Mouse (Mus musculus): ENCODE data around the gene Wasf3. TPM values are rescaled to one million over a fixed set of nuclear protein-coding genes. Genes with fewer than 3 reads are reported as not detected.

Wasf3 gene
- polyA plus RNA-seq, 1 experiment = not detected

DNA sequence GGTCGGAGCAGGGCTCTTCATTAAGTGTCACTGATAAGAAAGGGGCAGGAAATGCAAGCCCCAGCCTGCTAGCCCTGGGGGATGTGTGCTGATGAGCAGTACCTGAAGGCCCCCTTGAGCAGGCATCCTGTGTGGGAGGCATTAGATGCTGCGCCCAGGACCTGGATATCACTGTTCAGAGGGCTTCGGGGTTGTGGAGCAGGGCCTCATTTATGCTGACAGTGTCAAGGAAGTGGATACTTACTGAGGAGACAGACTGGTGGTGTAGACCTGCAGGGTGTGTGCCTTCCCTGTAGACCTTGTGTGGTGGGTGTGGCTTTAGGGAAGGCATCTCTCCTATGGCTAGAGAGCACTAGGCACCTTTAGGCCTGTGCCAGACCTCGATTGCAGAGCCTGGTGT, 29.8 kb downstream of the Wasf3 start:
- Histone ChIP-seq H3K4me1 (ENCODE audit: control insufficient read depth, insufficient read depth, low read length) (no peaks in the 10 kb centered on the region), H3K4me3 (ENCODE audit: insufficient read depth, low read length) (no peak overlapping the region), H3K27ac (ENCODE audit: insufficient read depth, low read depth, low read length) (no peak overlapping the region)
- TF ChIP-seq POLR2A (IDR thresholded peaks at IDR 0.05; ENCODE audit: borderline replicate concordance, low read depth, low read length) (no peak), CTCF (IDR thresholded peaks at IDR 0.05; ENCODE audit: low read depth, low read length) (no peak)

GRCm38 (mm10) chr5:146415218-146415617, 30.4 kb downstream of the Wasf3 start:
- H3K4me1 ChIP-seq (ENCODE audit: control insufficient read depth, insufficient read depth, low read length) = no peaks in the 10 kb centered on the region
- no peak overlapping the region for H3K4me3 ChIP-seq (ENCODE audit: insufficient read depth, low read length)
- no peak overlapping the region for H3K27ac ChIP-seq (ENCODE audit: insufficient read depth, low read depth, low read length)
- no peak for TF ChIP-seq CTCF (IDR thresholded peaks at IDR 0.05; ENCODE audit: low read depth, low read length)
- TF ChIP-seq POLR2A (IDR thresholded peaks at IDR 0.05; ENCODE audit: borderline replicate concordance, low read depth, low read length) = no peak

GRCm38 (mm10) chr5:146416331-146417110, 31.7 kb downstream of the Wasf3 start:
- no peak for TF ChIP-seq POLR2A (IDR thresholded peaks at IDR 0.05; ENCODE audit: borderline replicate concordance, low read depth, low read length)
- TF ChIP-seq CTCF (IDR thresholded peaks at IDR 0.05; ENCODE audit: low read depth, low read length) = no peak
- H3K4me3 ChIP-seq (ENCODE audit: insufficient read depth, low read length) = no peak overlapping the region
- H3K4me1 ChIP-seq (ENCODE audit: control insufficient read depth, insufficient read depth, low read length) = no peaks in the 10 kb centered on the region
- no peak overlapping the region for H3K27ac ChIP-seq (ENCODE audit: insufficient read depth, low read depth, low read length)

GRCm38 (mm10) chr5:146418092-146418491, 33.3 kb downstream of the Wasf3 start:
- no peaks in the 10 kb centered on the region for H3K4me1 ChIP-seq (ENCODE audit: control insufficient read depth, insufficient read depth, low read length)
- TF ChIP-seq CTCF (IDR thresholded peaks at IDR 0.05; ENCODE audit: low read depth, low read length) (no peak), POLR2A (IDR thresholded peaks at IDR 0.05; ENCODE audit: borderline replicate concordance, low read depth, low read length) (no peak)
- no peak overlapping the region for H3K27ac ChIP-seq (ENCODE audit: insufficient read depth, low read depth, low read length)
- H3K4me3 ChIP-seq (ENCODE audit: insufficient read depth, low read length) = no peak overlapping the region

DNA sequence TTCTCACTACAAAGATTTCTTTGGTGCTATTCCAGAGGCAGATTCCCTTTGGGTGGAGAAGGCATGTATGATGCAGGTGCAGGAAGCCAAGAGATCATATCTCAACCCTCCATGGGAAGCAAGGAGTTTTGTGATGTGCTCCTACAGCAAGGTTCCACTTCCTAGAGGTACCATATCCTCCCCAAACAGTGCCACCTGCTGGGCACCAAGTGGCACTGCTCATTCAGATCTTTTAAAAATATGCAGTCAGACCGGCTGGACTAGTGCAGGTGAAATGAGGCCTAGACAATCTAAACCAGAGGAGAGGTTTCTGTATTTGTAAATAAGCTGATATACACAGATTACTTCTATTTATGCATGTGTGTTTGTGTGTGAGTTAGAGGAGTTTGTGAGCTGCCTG, 35.3 kb downstream of the Wasf3 start:
- Histone ChIP-seq H3K4me1 (ENCODE audit: control insufficient read depth, insufficient read depth, low read length) (no peaks in the 10 kb centered on the region), H3K4me3 (ENCODE audit: insufficient read depth, low read length) (no peak overlapping the region), H3K27ac (ENCODE audit: insufficient read depth, low read depth, low read length) (no peak overlapping the region)
- no peak for TF ChIP-seq POLR2A (IDR thresholded peaks at IDR 0.05; ENCODE audit: borderline replicate concordance, low read depth, low read length)
- TF ChIP-seq CTCF (IDR thresholded peaks at IDR 0.05; ENCODE audit: low read depth, low read length) = no peak

DNA sequence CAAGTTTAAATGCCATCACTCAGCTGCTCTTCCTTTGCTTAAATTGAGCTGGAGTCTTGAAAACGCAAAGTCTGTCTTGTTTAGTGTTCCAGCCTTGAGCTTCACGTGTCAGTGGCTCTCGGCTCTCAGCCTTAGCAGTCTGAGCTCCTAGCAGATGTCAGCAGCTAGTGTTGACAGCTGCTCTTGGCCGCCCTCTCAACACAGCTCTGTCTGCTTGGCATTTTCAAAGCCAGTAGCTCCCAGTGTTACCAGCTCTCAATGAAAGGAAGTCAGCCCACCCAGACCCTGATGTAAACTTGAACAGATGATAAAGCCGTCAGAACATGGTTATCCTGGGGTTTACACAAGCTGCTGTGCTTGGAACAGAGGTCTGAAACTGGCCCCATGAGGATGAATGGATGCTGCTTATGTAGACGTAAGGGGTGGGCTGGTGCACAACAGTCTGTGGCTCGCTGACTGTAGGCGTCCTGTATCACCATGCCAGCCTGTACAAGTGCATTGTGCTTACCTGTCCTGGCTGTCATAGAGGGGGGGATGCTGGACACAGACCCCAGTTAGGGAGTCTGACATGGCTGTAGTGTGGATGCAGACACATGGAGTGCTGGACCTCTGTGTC, 40.0 kb downstream of the Wasf3 start:
- H3K27ac ChIP-seq (ENCODE audit: insufficient read depth, low read depth, low read length) = no peak overlapping the region
- H3K4me3 ChIP-seq (ENCODE audit: insufficient read depth, low read length) = no peak overlapping the region
- TF ChIP-seq POLR2A (IDR thresholded peaks at IDR 0.05; ENCODE audit: borderline replicate concordance, low read depth, low read length) (no peak), CTCF (IDR thresholded peaks at IDR 0.05; ENCODE audit: low read depth, low read length) (no peak)
- no peaks in the 10 kb centered on the region for H3K4me1 ChIP-seq (ENCODE audit: control insufficient read depth, insufficient read depth, low read length)

DNA sequence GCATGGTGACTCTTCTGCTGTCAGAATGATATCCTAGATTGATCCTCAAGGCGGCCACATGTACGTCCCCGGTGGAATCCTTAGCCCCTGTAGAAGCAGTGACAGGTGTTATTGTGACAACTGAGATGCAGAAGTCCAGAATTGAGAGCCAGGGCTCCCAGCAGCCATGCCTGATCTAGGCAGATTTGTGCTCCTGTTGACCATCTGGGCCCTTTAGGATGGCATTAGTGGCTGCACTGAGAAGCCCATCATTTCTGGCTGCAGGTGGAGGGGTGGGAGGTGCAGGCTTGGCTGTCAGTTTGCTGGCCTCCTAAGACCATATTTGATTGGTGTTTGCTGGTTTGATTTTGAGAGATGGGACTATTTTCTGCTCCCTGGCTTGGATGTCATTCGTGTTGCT, 40.9 kb downstream of the Wasf3 start:
- Histone ChIP-seq H3K4me3 (ENCODE audit: insufficient read depth, low read length) (no peak overlapping the region), H3K4me1 (ENCODE audit: control insufficient read depth, insufficient read depth, low read length) (no peaks in the 10 kb centered on the region), H3K27ac (ENCODE audit: insufficient read depth, low read depth, low read length) (no peak overlapping the region)
- TF ChIP-seq CTCF (IDR thresholded peaks at IDR 0.05; ENCODE audit: low read depth, low read length) (no peak), POLR2A (IDR thresholded peaks at IDR 0.05; ENCODE audit: borderline replicate concordance, low read depth, low read length) (no peak)

- no peaks in the 10 kb centered on the region for H3K4me1 ChIP-seq (ENCODE audit: control insufficient read depth, insufficient read depth, low read length)
- no peak overlapping the region for H3K4me3 ChIP-seq (ENCODE audit: insufficient read depth, low read length)
- H3K27ac ChIP-seq (ENCODE audit: insufficient read depth, low read depth, low read length) = no peak overlapping the region
- TF ChIP-seq POLR2A (IDR thresholded peaks at IDR 0.05; ENCODE audit: borderline replicate concordance, low read depth, low read length) (no peak), CTCF (IDR thresholded peaks at IDR 0.05; ENCODE audit: low read depth, low read length) (no peak)
Observed at GRCm38 (mm10) chr5:146428109-146428508, 43.3 kb downstream of the Wasf3 start.

DNA sequence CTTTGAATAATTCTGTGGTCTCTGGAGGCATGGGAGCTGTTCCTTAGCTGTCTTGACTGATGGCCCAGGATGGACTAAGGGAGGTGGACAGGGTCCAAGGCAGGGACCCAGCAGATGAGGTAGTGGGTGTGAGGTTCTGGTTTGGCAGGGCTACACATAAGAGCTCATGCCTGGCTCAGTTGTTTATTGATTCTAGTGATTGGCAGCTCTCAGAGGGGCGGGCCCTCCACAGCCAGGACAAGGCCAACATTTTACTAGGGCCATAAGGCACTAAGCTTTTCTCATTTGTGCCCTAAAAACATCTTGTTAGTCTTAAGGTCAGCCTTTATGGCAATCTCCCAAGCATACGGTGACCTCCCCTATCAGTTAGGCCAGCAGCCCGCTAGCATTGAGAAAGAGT, 47.0 kb downstream of the Wasf3 start:
- no peak overlapping the region for H3K27ac ChIP-seq (ENCODE audit: insufficient read depth, low read depth, low read length)
- TF ChIP-seq CTCF (IDR thresholded peaks at IDR 0.05; ENCODE audit: low read depth, low read length) (no peak), POLR2A (IDR thresholded peaks at IDR 0.05; ENCODE audit: borderline replicate concordance, low read depth, low read length) (no peak)
- H3K4me1 ChIP-seq (ENCODE audit: control insufficient read depth, insufficient read depth, low read length) = no peaks in the 10 kb centered on the region
- H3K4me3 ChIP-seq (ENCODE audit: insufficient read depth, low read length) = no peak overlapping the region

DNA sequence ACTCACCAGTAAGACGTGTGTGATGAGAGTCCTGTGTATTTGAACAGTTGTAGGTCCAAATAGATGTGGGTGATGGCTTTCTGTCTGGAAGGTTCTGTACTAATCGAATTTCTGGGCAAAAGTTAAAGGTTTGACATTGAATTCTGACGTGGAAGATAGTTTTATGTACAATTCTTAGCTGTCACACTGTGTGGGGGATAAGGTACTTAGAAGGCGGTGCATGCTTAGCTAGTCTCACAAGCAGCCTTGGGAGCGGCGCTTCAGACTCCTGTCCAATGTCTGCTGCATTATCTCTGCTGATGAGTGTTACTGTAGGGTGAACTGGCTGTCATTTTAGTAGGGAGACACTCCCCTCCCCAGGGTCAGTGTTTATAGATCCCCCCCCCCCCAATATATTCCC, 47.7 kb downstream of the Wasf3 start:
- H3K27ac ChIP-seq (ENCODE audit: insufficient read depth, low read depth, low read length) = no peak overlapping the region
- H3K4me3 ChIP-seq (ENCODE audit: insufficient read depth, low read length) = no peak overlapping the region
- H3K4me1 ChIP-seq (ENCODE audit: control insufficient read depth, insufficient read depth, low read length) = no peaks in the 10 kb centered on the region
- no peak for TF ChIP-seq POLR2A (IDR thresholded peaks at IDR 0.05; ENCODE audit: borderline replicate concordance, low read depth, low read length)
- TF ChIP-seq CTCF (IDR thresholded peaks at IDR 0.05; ENCODE audit: low read depth, low read length) = no peak

All from bone marrow macrophage, adult 2 months (primary cell).